Mouse (Mus musculus) liver, adult 2 months (tissue): Measurements from ENCODE around the gene Timp3.

ENCODE experiments used
- CTCF ChIP-seq: fragments of 200-500 bp; IDR thresholded peaks from 2 replicates; pipeline ENCODE4 v1.5.1; 2011; ENCODE audit warnings: low read depth, low read length, control low read depth
- POLR2A ChIP-seq: fragments of 200-500 bp; IDR thresholded peaks from 2 replicates; pipeline ENCODE4 v1.6.1; 2011; ENCODE audit warnings: low read length, control low read depth; ENCODE audit not compliant: insufficient read depth; ENCODE audit errors: extremely low read depth

DNA sequence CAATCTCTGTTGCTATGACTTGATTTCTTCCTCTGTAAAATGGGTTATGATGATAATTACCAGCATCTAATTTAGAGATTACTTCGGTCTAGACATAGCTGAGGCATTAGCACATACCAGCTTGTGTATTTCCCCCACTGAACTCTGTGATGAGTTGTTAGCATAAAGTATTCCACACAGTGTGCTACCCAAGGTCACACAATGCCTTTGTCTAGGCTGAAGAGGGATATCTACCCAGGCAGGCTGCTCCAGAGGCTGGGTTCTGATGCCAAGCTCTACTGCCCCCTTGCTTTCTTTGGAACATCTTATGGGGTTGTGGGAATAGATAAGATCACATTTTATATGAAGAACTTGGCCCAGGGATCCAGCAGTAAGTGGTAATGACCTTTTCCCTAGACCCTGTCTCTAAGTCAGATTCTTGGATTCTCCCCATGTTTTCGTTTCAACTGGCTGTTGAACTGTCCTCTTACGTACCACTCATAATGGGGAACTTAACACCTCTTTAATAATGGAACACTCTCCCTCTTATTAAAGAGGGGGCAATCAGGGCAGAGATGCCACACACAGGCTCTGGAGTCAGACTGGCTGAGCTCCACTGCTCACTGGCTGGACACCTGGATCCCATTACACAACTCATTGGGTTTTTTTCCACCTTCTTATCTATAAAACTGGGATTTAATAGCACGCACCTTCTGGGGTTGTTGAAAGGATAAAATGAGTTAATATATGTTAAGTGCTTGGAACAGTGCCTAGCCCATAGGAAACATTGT, 97.6 kb downstream of the Timp3 start:
- TF ChIP-seq POLR2A (no peak), CTCF (no peak)
